Mouse (Mus musculus) left cerebral cortex, adult 9 months (tissue): ENCODE data around the gene Khdc3.
"Not testable (repeated sequence)": the region's sequence is repeated elsewhere in the genome, so short reads cannot be mapped to it uniquely, and the experiment has no call there.

Experiments used
- DNase-seq, 2 experiments: peaks; one replicate each; pipeline ENCODE4 v3.0.0; 2022; ENCODE audit warnings: low spot score in 2 of 2

The Khdc3 gene

DNA sequence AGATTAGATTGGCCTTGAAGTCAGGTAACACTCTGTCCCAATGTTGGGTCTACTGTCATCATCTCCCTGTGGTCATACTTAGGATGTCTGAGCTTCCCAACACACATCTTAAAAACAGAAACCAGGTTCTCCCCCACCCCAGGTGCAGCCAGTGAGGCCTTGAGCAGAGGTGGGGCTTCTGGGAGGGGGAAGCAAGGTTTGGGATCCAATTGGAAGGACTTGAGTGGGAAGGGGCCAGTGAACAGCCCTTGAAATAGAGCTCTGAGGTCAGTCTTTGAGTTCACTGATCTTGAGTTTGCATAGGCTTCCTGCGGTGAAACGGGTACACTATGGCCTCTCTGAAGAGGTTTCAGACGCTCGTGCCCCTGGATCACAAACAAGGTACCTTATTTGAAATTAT is 545 bp downstream of the Khdc3 start, which contains the start of gene Gm20509:
Gene Gm20509 (plus strand): TSS at position 290 of the 400 bp plus-strand sequence.
- DNase-seq, result no peak

DNA sequence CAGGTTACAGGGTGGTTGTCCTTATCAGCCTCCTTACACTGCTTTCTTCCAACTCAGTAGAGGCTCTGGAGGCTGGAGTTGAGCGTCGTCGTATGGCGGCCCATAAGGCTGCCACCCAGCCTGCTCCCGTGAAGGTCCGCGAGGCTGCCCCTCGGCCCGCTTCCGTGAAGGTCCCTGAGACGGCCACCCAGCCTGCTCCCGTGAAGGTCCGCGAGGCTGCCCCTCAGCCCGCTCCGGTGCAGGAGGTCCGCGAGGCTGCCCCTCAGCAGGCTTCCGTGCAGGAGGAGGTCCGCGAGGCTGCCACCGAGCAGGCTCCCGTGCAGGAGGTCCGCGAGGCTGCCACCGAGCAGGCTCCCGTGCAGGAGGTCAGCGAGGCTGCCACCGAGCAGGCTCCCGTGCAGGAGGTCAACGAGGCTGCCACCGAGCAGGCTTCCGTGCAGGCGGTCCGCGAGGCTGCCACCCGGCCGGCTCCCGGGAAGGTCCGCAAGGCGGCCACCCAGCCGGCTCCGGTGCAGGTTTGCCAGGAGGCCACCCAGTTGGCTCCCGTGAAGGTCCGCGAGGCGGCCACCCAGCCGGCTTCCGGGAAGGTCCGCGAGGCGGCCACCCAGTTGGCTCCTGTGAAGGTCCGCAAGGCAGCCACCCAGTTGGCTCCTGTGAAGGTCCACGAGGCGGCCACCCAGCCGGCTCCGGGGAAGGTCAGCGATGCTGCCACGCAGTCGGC is 1.7 kb downstream of the Khdc3 start:
- no peak for DNase-seq

- DNase-seq, result no peak
Observed at GRCm38 (mm10) chr9:73103880-73104198, 2.2 kb downstream of the Khdc3 start.

DNA sequence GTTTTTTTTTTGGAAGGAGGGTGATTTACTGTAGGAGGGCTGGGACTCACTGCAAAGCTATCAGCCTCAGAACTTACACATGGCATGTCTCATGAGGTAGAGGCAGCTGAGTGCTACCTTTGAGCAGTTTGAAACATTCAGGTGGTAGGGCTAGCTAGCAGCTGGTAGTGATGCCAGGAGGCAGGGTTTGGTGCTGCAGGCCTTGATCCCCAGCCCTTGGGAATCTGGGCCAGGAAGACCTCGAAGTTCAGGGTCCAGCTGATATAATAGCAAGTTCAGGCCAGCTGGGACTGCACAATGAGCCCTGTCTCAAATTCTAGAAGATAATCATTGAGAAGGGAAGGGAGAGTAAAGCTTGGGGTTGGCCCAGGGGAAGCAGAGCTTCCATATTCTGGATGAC is 3.5 kb downstream of the Khdc3 start:
- DNase-seq, result no peak

DNA sequence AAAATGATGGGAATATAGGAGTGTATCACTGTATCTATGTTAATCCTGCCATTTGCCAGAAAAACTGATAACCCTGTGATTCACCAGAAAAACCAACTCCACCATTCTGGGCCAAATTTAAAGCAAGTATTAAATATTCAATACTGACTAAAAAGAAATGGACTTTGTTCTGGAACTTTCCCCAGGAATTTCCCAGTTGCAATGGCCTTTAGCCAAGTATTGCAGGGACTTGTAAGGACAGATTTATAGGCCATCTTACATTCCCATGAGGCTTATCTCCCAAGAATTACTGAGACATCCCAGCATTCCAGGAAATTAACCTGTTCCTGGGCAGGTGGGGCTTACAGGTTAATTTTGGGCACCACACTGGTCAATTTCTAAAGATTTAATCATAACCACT is 4.1 kb downstream of the Khdc3 start:
- no peak for DNase-seq

GRCm38 (mm10) chr9:73112919-73113906 is 11.6 kb downstream of the Khdc3 start, which contains the start of gene Rsl24d1:
TSS of gene Rsl24d1 (plus strand) at chr9:73113426.
- peak; percentile 89 to 93 for DNase-seq

DNA sequence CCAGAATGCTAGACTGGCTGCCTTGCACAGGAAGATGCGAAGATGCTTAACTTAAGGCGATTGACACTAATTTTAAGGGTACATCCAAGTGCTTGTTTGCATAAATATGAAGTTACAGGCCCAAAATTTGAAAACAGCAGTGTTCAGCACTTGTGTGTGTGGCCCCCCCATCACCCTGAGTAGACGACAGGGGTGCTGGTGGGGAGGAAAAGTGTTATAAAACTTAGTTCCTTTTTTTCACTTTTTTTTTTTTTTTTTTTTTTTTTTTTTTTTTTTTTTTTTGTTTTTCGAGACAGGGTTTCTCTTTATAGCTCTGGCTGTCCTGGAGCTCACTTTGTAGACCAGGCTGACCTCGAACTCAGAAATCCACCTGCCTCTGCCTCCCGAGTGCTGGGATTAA is 15.1 kb downstream of the Khdc3 start:
- not testable (repeated sequence) for DNase-seq

DNA sequence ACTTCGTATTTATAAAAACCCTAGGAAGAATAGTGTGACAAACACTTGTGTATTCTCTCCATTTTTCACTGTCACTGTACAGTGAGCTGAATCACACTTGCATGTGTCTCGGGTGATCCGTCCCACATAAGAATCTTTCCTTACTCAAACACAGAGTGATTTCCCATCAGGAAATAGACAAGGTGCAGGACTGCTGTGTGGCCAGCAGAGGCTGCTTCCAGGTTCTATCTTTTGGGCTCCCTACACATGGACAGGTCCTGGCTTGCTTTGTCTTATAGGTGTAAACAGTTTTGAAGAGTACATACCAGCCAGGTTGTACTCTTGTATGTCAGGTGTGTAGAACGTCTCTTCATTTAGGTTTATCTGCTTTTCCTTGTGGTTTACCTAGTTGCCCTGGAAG is 16.4 kb downstream of the Khdc3 start:
- DNase-seq, result no peak

GRCm38 (mm10) chr9:73121735-73122134 is 20.1 kb downstream of the Khdc3 start:
- DNase-seq, result peak in 1 of 2 experiments; percentile 26

DNA sequence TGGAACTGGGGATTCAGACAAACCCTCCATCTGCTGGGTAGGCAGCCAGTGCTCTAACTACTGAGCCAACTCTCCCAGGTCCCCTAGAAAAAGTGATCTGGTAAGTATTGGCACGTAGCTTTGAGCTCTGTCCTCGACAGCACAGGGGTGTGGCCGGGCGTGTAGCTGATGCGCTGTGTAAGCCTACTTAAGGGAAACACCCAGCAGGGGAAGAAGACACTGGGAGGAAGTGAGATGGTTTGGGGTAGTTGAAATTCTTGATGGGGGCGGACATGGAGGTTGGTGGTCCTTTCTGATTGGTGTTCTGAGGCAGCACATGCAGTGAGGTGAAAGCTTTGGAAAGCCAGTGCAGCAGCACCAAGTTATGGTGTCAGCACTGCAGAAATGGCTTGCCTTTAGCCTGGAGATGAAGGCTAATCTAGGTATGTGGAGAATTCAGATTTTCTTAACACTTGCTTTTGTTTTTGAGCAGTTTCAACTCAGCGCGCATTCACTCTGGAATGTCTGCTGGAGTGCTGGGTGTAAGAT is 23.5 kb downstream of the Khdc3 start:
- DNase-seq, result no peak

- DNase-seq, result no peak
Observed at GRCm38 (mm10) chr9:73127457-73127856, 25.8 kb downstream of the Khdc3 start.

DNA sequence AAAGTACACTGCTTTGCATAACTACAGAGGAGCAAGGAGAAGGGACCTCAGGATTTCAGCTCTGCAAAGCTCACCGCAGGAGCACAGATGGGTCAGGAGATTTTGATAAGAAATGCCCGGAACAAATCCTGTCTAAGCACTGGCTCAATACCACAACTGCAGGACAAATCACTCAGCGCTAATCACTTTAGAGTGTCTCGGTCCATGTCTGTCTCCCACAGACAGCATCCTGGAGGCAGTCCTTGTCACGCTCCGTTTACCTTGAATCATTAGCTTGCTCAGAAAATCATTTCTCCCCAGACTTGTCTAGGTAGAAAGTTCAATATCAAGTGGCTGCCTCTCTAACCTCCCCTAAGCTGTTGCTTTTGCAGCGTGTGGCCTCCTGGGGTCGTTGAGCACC is 28.2 kb downstream of the Khdc3 start:
- no peak for DNase-seq

- no peak for DNase-seq
Observed at GRCm38 (mm10) chr9:73130529-73130928, 28.9 kb downstream of the Khdc3 start.

- DNase-seq, result no peak
Observed at GRCm38 (mm10) chr9:73137341-73137886, 35.8 kb downstream of the Khdc3 start.
